Mouse (Mus musculus) heart, embryonic 11.5 days (tissue): ENCODE results near the gene Mrpl21. TPM values are rescaled to one million over a fixed set of nuclear protein-coding genes. Genes with fewer than 3 reads are reported as not detected.

Experiments
- ATAC-seq: fragments of 200-750 bp; cut with Nextera tagmentation; replicated peaks from 2 replicates; pipeline ENCODE4 v1.8.0; 2017; ENCODE audit warnings: moderate library complexity; ENCODE audit not compliant: insufficient number of reproducible peaks, low FRiP score, low TSS enrichment
- H3K27ac ChIP-seq: fragments of 300-500 bp; sonication (generic); 2 replicates; pipeline ENCODE4 v1.5.1; 2014; ENCODE audit warnings: mild to moderate bottlenecking, low read depth, low read length
- H3K27me3 ChIP-seq: fragments of 300-500 bp; sonication (generic); 2 replicates; pipeline ENCODE4 v1.6.1; 2014; ENCODE audit warnings: mild to moderate bottlenecking, low read length, mixed read lengths; ENCODE audit not compliant: control insufficient read depth, insufficient read depth
- H3K36me3 ChIP-seq: fragments of 300-500 bp; sonication (generic); 2 replicates; pipeline ENCODE4 v1.6.1; 2014; ENCODE audit warnings: mild to moderate bottlenecking, low read length, moderate library complexity, mixed read lengths; ENCODE audit not compliant: control insufficient read depth, insufficient read depth
- H3K4me1 ChIP-seq: fragments of 300-500 bp; sonication (generic); 2 replicates; pipeline ENCODE4 v1.6.1; 2014; ENCODE audit warnings: low read length; ENCODE audit not compliant: control insufficient read depth, insufficient read depth
- H3K4me2 ChIP-seq: fragments of 300-500 bp; sonication (generic); 2 replicates; pipeline ENCODE4 v1.6.1; 2014; ENCODE audit warnings: mild to moderate bottlenecking, moderate library complexity
- H3K4me3 ChIP-seq: fragments of 300-500 bp; sonication (generic); 2 replicates; pipeline ENCODE4 v1.5.1; 2014; ENCODE audit warnings: low read depth, low read length
- H3K9ac ChIP-seq: fragments of 300-500 bp; sonication (generic); 2 replicates; pipeline ENCODE4 v1.6.1; 2014; ENCODE audit warnings: mild to moderate bottlenecking, low read depth, low read length, moderate library complexity
- H3K9me3 ChIP-seq: fragments of 300-500 bp; sonication (generic); replicated peaks from 2 replicates; pipeline ENCODE4 v1.6.1; 2016; ENCODE audit warnings: low read length; ENCODE audit not compliant: control insufficient read depth
- WGBS: fragments of 180-500 bp; shearing (Covaris S2); extraction: QIAGEN DNeasy Blood & Tissue Kit; methylation state at CpG from one replicate; pipeline ENCODE4 v1.1.7; 2014; ENCODE audit not compliant: insufficient replicate concordance; 5-methylcytosine and 5-hydroxymethylcytosine counted together
- polyA plus RNA-seq: library from polyadenylated mRNA; unstranded; fragments of >200 nt; fragmentation: Nextera tagmentation; extraction: Ambion mirVana; gene quantifications from 2 replicates; pipeline ENCODE4 v1.2.1, GENCODE M21; 2014

The Mrpl21 gene
- polyA plus RNA-seq, 1 experiment from 2014 or later, result 117 TPM

- Histone ChIP-seq H3K36me3 (no peaks in the 10 kb centered on the region), H3K9me3 (no peaks in the 10 kb centered on the region), H3K4me2 (peak overlapping the region; percentile 96), H3K27ac (peak overlapping the region; percentile 90), H3K4me3 (peak overlapping the region; percentile 68), H3K4me1 (peaks cover 18% of the 10 kb centered on the region), H3K9ac (peak overlapping the region; percentile 63), H3K27me3 (no peaks in the 10 kb centered on the region)
- WGBS, result 36% methylated on average over 15 of the region's 15 CpGs
- no peak for ATAC-seq
Measured at GRCm38 (mm10) chr19:3325771-3326478, 43.2 kb downstream of the Mrpl21 start.

DNA sequence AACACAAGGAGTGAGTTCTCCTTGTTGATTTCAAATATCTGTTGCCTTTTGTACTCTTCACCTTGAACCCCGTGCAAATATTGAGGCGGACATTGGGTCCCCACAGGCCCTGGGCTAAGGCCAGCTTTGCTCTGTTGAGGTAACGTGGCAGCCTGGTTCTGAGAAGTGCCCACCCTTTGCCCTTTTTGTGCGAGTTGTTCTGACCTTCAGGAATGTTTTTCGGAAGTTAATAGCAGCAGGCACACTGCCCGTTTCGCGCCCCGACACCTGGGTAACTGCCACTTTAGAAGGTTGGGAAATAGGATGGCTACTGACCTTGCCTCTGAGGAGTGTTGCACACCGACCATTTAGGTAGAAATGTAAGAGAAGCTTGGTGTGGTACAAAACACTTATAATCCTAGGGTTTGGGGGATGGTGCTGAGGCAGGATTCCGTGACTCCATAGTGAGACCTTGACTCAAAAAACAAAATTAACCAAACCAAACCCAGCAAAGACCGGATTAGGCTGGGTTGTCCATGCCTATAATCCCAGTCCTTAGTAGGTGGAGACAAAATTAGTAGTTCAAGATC lies 43.9 kb downstream of the Mrpl21 start:
- 82% methylated on average over 12 of the region's 12 CpGs for WGBS
- Histone ChIP-seq H3K9me3 (no peaks in the 10 kb centered on the region), H3K4me2 (no peak overlapping the region), H3K27me3 (no peaks in the 10 kb centered on the region), H3K36me3 (no peaks in the 10 kb centered on the region), H3K27ac (no peak overlapping the region), H3K4me1 (peaks cover 18% of the 10 kb centered on the region), H3K4me3 (no peak overlapping the region), H3K9ac (no peak overlapping the region)
- ATAC-seq, result no peak

- Histone ChIP-seq H3K27me3 (no peaks in the 10 kb centered on the region), H3K9ac (no peak overlapping the region), H3K9me3 (no peaks in the 10 kb centered on the region), H3K36me3 (no peaks in the 10 kb centered on the region), H3K4me1 (no peaks in the 10 kb centered on the region), H3K4me2 (no peak overlapping the region), H3K27ac (no peak overlapping the region), H3K4me3 (no peak overlapping the region)
- 69% methylated on average over 6 of the region's 6 CpGs for WGBS
- no peak for ATAC-seq
Measured at GRCm38 (mm10) chr19:3333247-3333646, 50.5 kb downstream of the Mrpl21 start.

DNA sequence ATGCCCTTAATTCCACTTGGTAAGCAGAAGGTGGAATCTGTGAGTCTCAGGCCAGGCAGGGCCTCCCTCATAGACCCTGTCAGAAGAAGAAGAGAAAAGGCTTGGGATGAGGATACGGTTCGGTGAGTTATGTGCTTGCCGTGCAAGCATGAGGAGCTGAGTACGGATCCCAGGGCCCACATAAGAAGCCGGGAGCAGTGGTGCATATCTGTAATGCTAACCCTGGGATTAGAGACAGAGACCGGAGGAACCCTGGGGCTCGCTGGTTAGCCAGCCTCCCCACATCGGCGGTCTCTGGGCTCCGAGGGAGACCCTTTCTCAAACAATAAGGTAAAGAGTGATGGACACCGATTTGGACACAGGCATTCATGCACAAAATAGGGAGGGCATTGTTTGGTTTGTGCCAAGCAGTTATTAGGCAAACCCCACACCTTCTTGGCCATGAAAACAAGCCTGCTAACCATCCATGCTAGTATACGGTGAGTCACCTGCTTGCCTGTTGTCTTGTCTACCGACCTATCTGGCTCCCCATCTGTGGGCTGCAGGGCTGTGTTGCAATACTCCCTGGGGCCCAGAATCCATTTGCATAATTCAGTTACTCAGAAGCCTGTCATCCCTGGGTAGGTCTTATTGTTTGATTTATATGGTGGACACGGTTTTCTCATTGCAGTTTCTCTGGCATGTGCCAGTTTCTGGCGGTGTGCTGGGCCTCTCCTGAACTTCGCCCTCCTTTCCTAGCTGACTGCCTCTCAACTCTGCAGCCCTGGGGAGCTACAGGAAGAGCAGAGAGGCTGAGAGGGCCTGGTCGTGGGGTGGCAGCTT lies 51.2 kb downstream of the Mrpl21 start:
- H3K4me2 ChIP-seq, result no peak overlapping the region
- WGBS, result 72% methylated on average over 17 of the region's 17 CpGs
- no peaks in the 10 kb centered on the region for H3K27me3 ChIP-seq
- H3K9me3 ChIP-seq, result no peaks in the 10 kb centered on the region
- no peak overlapping the region for H3K27ac ChIP-seq
- no peaks in the 10 kb centered on the region for H3K36me3 ChIP-seq
- H3K9ac ChIP-seq, result no peak overlapping the region
- ATAC-seq, result no peak
- H3K4me3 ChIP-seq, result no peak overlapping the region
- no peaks in the 10 kb centered on the region for H3K4me1 ChIP-seq

DNA sequence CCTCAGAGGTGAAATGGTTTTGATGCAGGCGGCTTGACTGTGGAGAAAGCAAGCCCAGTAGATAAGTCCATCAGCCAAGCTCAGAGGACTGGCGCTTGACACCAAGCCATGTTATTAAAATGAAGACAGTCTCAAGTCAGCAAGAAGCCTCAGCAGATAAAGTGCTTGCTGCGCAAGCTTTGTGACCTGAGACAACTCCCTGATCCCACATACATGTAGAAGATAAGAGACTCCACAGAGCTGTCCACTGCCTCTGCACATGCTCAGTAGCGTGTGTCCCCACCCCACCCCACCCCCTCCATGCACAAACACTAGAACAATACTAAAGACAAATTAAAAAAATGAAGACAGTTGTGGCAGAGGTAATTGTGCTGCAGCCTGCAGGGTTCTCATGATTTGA lies 51.8 kb downstream of the Mrpl21 start:
- no peaks in the 10 kb centered on the region for H3K36me3 ChIP-seq
- no peak overlapping the region for H3K27ac ChIP-seq
- WGBS, result 68% methylated on average over 4 of the region's 4 CpGs
- no peaks in the 10 kb centered on the region for H3K9me3 ChIP-seq
- H3K4me1 ChIP-seq, result no peaks in the 10 kb centered on the region
- H3K4me2 ChIP-seq, result no peak overlapping the region
- no peak overlapping the region for H3K4me3 ChIP-seq
- ATAC-seq, result no peak
- no peaks in the 10 kb centered on the region for H3K27me3 ChIP-seq
- no peak overlapping the region for H3K9ac ChIP-seq

DNA sequence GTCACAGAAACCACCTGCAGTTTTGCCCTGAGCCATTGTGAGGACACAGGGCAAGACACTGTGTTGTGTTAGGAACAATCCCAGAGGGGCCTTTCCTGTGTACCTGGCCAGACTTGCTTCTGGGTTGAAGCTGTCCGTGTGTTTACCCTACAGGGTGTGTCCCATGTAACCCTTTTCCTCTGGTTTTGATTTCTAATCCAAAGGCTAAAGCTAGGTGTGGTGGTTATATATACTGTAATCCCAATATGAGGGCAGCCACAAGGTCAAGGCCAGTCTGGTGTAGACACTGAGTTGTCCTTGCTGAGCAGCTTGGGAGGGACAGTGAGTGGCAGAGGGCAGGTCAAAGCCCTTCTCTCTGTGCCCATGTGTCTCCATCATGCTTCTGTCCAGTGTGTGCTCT lies 53.2 kb downstream of the Mrpl21 start:
- no peak for ATAC-seq
- Histone ChIP-seq H3K9ac (no peak overlapping the region), H3K27ac (no peak overlapping the region), H3K27me3 (no peaks in the 10 kb centered on the region), H3K36me3 (no peaks in the 10 kb centered on the region), H3K4me3 (no peak overlapping the region), H3K9me3 (no peaks in the 10 kb centered on the region), H3K4me2 (no peak overlapping the region), H3K4me1 (no peaks in the 10 kb centered on the region)
- WGBS, result 62% methylated on average over 1 of the region's 1 CpGs

DNA sequence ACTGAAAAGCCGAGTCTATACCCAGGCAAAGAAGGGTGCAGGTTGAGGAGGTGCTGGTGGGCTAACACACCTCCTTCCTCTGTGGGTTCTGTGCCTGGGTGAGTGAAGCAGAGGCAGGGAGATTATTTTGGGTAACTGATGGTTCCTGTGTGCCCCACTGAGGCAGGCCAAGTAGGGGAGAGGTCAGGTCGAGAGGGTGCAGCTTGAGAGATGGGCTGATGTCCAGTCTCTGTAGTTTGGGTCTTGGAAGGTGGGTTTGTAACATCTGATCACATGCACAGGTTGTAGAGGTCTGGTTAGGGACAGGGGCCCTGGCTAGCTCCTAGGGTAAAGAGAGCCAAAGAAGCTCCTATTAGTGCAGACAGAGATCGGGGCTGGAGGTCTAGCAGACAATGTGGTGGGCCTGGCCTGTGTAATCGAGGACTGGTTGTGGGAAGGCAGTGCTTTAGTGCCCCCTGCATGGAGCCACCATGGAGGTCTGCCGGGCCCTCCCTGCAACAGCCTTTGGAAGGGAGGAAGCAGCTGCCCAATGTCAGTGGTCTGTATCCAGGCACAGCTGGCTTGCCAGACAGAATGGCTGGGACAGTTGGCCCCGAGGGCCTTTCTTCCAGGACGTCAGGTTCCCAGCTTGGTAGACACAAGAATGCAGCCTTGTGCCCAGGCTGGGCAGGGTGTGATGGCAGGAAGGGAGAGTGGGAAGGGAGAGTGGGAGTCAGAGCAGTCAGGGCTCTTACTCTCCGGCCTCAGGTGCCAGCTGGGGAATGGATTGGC lies 54.0 kb downstream of the Mrpl21 start:
- Histone ChIP-seq H3K27me3 (no peaks in the 10 kb centered on the region), H3K9me3 (no peaks in the 10 kb centered on the region), H3K9ac (no peak overlapping the region), H3K36me3 (no peaks in the 10 kb centered on the region), H3K4me1 (no peaks in the 10 kb centered on the region), H3K27ac (no peak overlapping the region), H3K4me3 (no peak overlapping the region), H3K4me2 (no peak overlapping the region)
- 68% methylated on average over 8 of the region's 8 CpGs for WGBS
- ATAC-seq, result no peak

- 83% methylated on average over 8 of the region's 8 CpGs for WGBS
- no peak for ATAC-seq
Measured at GRCm38 (mm10) chr19:3339187-3339586, 56.5 kb downstream of the Mrpl21 start.

More at GRCm38 (mm10) chr19:3339187-3339586, 56.5 kb downstream of the Mrpl21 start:
- Histone ChIP-seq H3K4me3 (no peak overlapping the region), H3K9me3 (no peaks in the 10 kb centered on the region), H3K36me3 (no peaks in the 10 kb centered on the region), H3K27ac (no peak overlapping the region), H3K9ac (no peak overlapping the region), H3K4me2 (no peak overlapping the region), H3K4me1 (no peaks in the 10 kb centered on the region), H3K27me3 (no peaks in the 10 kb centered on the region)
